Mouse (Mus musculus): Measurements from ENCODE around the gene Itga7.

The Itga7 gene

DNA sequence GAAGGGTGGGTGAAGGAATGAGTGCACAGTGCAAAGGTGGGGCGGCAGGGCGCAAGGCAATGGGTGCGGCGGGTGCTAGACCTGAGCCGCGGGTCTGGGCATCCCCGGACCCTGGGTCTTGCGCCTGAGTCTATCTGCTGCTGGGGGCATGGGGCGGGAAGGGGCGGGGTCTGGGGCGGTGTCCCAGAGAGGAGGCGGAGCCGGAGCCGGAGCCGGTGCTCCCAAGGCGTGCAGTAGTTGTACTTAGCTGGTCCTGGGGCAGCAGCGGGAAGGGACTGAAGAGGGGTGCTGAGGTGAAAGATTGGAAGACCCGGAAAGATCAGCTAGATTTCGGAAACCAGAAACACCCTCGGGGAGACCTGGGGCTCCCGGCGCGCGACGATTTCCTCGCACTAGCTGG, at the start of gene Itga7:
Gene Itga7 (plus strand): TSS at position 245 of the 400 bp plus-strand sequence.
- no peak for DNase-seq (ENCODE audit: low spot score)

DNA sequence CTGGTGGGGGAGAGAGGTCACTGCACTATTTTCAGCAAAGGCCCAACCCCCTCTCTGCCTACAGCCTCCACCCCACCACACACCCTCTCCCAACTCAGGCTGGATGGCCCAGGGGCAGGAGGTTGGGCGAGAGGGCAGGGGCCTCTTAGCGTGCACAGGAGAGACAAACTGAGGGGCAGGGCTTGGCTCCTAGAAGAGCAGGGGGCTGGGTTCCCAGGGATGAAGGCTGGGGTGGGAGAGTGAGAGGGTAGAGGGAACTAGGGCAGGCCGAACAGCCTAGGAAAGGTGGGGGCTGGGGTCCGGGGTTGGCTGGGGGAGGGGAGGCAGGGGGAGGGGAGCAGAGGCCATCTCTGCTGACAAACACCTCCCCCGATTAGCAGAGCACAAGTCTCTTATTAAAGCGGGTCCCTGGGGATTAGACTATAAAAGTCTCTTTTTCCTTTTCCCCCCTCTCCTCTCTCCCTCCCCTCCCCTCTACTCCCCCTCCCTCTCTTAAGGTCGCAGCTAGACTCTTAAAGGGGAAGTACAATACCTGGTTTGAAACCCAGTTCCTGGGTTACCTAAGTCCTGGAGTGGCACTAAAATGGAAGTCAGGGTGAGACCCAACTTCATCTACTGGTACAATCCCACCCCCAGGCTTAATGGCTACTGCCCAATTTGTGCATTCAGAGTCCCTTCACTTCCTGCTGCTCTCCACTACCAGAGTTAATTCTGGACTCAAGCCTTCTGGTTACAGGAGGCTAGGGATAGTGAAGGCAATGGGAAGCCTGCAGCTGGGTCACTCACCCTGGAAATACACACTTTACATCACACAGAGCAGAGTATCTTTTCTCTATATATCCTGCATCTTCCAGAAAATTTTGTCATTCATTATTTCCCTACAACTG, 44.4 kb upstream of the Itga7 start:
- no peak for DNase-seq (ENCODE audit: low spot score)

DNA sequence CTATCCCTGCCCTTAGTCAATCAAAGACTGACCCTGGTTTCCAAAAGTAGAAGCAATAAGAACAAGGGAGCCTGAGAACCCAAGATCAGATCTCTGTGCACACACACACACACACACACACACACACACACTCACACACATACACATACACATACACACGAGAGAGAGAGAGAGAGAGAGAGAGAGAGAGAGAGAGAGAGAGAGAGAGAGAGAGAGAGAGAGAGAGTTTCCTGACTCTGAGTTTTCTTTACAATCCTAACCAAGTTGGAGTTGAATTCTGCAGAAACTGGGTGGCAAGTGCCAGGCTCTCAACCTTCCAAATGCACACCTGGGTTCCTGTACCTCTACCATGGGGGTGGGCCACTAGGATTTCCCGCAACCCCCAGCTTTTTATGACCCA, 43.8 kb upstream of the Itga7 start:
- no peak for DNase-seq (ENCODE audit: low spot score)

DNA sequence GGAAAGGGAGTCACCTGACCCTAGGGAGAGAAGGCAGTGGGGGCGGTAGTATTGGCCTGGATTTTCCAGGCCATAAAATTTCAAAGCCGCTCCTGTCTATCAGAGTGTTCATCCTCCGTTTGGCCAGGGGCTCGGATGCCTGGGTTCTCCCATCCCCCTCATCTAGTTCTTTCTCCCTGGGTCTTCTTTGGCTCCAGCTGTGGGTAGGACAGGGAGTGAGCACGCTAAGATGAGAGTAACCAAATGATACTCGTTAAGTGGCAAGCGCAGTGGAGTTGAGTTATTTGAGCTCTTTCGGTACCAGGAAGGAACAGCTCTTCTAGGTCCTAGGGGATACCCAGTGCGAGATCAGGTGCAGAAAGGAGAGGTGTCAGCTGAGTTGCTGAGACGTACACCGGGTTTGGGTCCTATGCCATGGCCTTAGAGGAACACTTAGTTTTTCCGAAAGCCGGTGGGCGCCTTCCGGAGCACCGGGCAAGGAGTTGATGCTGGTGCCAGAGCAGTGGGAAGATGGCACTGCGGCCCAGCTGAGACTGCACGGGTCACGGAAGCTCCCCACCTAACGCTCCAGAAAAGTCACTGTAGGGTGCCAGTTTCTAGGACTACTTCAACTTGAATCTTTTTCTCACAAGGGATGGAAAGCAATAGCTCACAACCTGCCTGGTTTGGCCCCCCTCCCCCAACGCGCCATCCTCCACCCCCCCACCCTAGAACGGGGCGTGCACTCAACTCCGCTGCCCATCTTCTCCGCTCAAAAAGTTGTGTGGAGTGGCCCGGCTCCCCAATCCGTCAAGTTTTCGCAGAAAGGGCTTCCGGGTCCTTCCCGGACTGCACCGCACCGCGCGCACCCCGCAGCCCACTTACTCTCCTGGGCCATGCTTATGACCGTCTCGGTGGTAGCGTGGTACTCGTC, 43.0 kb upstream of the Itga7 start:
- DNase-seq (ENCODE audit: low spot score): no peak

- peak; percentile 53 for DNase-seq (ENCODE audit: low spot score)
These were observed 42.1 kb upstream of the Itga7 start, which contains the start of gene Gdf11 for GRCm38 (mm10) chr10:128891296-128892094. TSS of gene Gdf11 (minus strand) at chr10:128891718.

GRCm38 (mm10) chr10:128892246-128892645, 41.4 kb upstream of the Itga7 start:
- DNase-seq (ENCODE audit: low spot score): no peak

DNA sequence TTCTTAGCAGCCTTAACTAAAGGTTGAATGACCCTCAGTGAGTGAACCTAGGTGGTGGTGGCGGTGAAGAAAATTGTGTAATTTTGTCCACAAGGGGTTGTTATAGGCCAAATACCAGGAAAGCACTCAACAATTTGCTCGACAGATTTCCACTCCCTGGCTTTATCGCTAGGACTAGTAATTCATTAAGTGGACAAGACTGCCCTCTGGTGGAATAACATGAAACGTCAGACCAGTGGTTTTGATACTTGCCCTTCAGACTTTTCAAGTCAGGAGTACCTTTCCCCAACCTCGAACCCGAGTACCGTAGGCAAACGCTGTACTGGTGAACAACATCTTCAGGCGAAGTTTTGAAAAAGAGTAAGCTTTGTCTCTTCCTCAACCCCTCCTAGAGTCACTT, 38.2 kb upstream of the Itga7 start:
- DNase-seq (ENCODE audit: low spot score): peak; percentile 91

GRCm38 (mm10) chr10:128895952-128896693, 37.5 kb upstream of the Itga7 start:
- peak; percentile 72 for DNase-seq (ENCODE audit: low spot score)

- DNase-seq (ENCODE audit: low spot score): no peak
These were observed 36.8 kb upstream of the Itga7 start for GRCm38 (mm10) chr10:128896807-128897206.

GRCm38 (mm10) chr10:128897501-128897900, 36.1 kb upstream of the Itga7 start:
- DNase-seq (ENCODE audit: low spot score): no peak

DNA sequence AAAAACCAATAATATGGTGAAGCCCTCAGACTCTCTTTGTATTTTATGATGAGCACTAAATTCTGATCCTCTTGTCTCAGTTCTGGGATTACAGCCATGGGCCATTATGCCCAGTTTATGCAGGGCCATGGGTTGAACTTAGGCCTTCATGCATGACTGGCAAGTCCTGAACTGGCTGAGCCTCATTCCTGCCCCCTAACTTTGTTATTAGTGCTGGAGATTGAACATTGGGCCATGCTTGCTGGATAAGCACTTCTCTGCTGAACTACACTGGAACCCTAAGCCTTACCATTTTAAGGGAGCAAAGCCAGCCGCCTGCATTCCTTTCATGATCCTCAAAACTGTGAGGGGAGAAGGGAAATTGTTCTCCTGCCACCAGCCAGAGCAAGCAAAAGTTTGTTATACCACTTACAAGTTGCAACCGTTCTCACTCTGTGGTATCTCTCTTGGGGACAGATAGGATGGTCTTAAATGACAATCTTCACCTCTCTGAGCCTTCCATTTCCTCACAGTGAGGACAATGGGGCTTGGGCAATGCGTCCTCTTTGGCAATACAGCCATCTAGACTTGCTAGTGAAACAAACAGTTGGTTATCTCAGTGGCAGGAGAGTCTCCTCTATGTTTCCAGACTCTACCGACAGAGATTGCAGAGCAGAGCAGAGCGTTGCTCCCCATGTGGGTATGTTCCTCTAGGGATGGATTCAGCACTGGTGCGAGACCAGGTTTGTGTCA, 33.7 kb upstream of the Itga7 start:
- no peak for DNase-seq (ENCODE audit: low spot score)

GRCm38 (mm10) chr10:128900698-128901097, 32.9 kb upstream of the Itga7 start, which contains the start of gene Cd63:
TSS of gene Cd63 (plus strand) at chr10:128900989.
- DNase-seq (ENCODE audit: low spot score): no peak

- DNase-seq (ENCODE audit: low spot score): no peak
These were observed 32.2 kb upstream of the Itga7 start for GRCm38 (mm10) chr10:128901409-128901808.

DNA sequence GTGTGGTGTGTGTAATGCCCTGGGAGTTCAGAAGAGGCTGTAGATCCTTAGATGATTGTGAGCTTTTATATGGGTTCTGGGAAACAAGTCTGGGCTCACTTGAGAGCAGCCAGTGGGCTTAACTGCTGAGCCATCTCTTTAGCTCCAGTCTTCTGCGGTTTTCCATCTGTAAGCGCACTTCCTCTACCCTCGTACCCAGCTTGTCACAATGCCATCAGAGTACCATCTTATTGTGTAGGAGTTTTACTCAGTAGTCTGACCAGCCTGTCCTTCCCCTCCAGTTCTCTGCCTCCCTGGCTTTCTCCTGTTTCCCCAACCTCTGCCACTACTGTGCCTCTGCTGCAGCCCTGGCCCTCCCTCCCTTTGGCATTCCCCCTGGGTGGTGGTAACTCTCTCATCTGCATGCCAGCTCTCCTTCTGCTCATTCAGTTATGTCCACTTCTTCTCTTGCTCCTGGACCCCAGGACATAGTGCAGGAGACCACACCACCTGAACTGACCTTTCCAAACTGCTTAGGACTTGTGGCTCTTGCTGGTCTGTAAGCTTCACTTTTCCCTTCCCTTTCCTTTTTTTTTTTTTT, 31.1 kb upstream of the Itga7 start:
- DNase-seq (ENCODE audit: low spot score): no peak

DNA sequence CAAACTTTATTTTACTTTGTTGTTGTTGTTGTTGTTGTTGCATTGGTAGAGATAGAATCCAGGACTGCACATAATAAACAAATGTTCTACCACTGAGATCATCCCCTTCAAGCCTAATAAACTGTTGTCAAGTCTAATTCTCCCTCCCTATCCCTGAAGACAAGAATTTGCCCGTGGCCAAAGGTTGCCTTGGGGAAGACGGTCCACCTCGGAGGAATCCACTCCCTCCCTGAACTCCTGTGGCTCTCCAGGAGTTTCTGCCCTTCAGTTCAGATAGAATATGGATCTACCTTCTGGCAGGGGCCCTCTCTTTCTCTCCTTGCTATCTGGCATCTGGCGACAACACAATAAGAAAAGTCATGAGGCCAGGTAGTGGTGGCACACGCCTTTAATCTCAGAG, 28.8 kb upstream of the Itga7 start:
- no peak for DNase-seq (ENCODE audit: low spot score)

GRCm38 (mm10) chr10:128908778-128909448, 24.7 kb upstream of the Itga7 start:
- DNase-seq (ENCODE audit: low spot score): no peak

DNA sequence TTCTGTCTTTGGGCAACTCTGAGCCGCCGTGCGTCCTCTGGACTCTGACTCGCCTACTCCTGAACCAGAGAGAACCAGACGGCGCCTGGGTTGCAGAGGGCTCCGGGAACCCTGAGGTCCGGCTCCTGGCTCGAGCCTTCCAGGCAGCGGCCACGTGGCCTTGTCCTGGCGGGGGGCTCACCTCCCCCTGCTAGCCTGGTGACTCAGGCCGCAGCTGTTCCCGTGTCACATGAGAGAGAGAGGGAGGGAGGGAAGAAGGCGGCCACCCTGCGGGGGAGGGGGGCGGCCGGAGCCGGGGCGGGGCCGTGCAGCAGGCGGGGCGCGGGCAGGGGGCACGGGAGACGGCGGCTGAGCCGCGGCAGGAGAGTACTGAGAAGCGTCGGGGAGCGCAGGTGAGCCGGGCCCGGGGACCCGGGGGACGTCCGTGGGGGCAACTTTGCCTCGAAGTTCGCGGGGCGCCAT, 24.0 kb upstream of the Itga7 start:
- peak; percentile 85 for DNase-seq (ENCODE audit: low spot score)

DNA sequence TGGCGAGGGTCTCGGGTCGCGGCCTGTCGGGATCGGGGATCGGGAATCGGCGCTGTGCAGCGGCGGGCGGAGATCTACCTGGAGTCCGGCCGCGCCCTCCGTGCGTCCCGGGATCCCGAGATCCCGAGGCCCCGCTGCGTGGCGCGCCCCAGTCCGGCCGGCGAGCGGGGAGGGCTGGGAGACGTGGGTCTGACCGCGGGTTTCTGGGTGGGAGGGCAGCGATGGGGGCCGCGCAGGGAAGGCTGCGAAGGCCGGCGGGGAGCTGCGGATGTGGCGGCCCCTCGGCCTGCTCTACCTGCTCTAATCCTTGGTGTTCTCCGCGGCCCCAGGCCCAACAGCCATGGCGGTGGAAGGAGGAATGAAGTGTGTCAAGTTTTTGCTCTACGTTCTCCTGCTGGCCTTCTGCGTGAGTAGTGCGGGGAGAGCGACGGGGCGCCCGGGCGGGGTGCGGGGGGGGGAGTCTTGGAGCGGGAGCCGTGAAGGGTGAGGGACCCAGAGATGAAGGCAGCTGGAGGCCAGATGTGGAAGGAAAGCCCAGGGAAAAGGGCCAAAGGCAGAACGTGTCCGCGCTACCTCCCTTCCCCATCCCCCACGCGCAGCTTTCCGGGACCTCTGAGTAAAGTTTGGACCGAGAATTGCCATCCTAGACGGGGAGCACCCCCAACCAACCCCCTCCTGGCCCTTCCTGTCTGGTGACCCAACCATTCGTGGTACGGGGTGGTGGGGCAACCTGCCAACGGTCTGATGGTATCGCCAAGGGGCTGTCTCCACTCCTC, 23.4 kb upstream of the Itga7 start:
- DNase-seq (ENCODE audit: low spot score): peak; percentile 71

DNA sequence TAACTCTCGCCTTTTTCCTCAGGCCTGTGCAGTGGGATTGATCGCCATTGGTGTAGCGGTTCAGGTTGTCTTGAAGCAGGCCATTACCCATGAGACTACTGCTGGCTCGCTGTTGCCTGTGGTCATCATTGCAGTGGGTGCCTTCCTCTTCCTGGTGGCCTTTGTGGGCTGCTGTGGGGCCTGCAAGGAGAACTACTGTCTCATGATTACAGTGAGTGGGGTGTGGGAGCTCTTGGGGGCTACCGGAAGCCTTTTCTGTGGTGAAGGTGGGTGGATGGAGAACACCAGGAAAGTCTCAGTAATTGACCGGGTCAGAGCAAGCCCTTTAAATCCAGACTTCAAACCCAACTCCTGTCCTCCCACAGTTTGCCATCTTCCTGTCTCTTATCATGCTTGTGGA, 22.2 kb upstream of the Itga7 start:
- DNase-seq (ENCODE audit: low spot score): no peak
